Comparison of ENCODE assay signal across 9 mouse cellular contexts in genomic region chr1:138912928-138913327, GRCm38 (mm10). TPM values are rescaled to one million over a fixed set of nuclear protein-coding genes. Genes with fewer than 3 reads are reported as not detected.
DNase-seq lines count a peak whose midpoint lies in the region; ATAC-seq and TF ChIP-seq lines count a peak whose summit lies in the region.
"Had no signal": no experiment of that assay in that cellular context is flagged by ENCODE, and none has a peak within 500 bp of the region (broad histone marks: within the 10 kb centered on the region; RNA-seq: fewer than 3 reads in every experiment).

No protein-coding gene starts in this region.

- H3K9ac ChIP-seq in forebrain, embryonic 14.5 days (ENCODE audit: low read length) = no peak overlapping the region
- H3K9ac ChIP-seq in lung, embryonic 14.5 days = no peak overlapping the region
- H3K9ac ChIP-seq in heart, embryonic 12.5 days = no peak overlapping the region
- H3K9ac ChIP-seq: embryonic facial prominence, embryonic 15.5 days had no signal

- no peak for TF ChIP-seq CTCF in lung, embryonic 14.5 days (IDR thresholded peaks at IDR 0.05; ENCODE audit: low read depth)
- no peak for TF ChIP-seq CTCF in lung, adult 2 months (IDR thresholded peaks at IDR 0.05; ENCODE audit: insufficient read depth, low read length)

- H3K4me1 ChIP-seq in forebrain, embryonic 14.5 days (ENCODE audit: control insufficient read depth, insufficient read depth, low read length) = no peaks in the 10 kb centered on the region
- H3K4me1 ChIP-seq in forebrain, embryonic 10.5 days = no peaks in the 10 kb centered on the region
- peaks cover 3% of the 10 kb centered on the region; the same call in 1 of the 2 replicates for H3K4me1 ChIP-seq in lung, embryonic 14.5 days (ENCODE audit: insufficient read depth)
- no peaks in the 10 kb centered on the region for H3K4me1 ChIP-seq in lung, adult 2 months (ENCODE audit: control insufficient read depth, insufficient read depth, low read length)
- H3K4me1 ChIP-seq in heart, embryonic 12.5 days (replicated peaks) = peaks cover 15% of the 10 kb centered on the region
- H3K4me1 ChIP-seq: embryonic facial prominence, embryonic 15.5 days had no signal

- no peaks in the 10 kb centered on the region for H3K27me3 ChIP-seq in forebrain, embryonic 14.5 days (replicated peaks; ENCODE audit: control insufficient read depth, insufficient read depth, low read length)
- H3K27me3 ChIP-seq in forebrain, embryonic 10.5 days (ENCODE audit: poor library complexity, severe bottlenecking) = no peaks in the 10 kb centered on the region
- no peaks in the 10 kb centered on the region for H3K27me3 ChIP-seq in lung, embryonic 14.5 days (ENCODE audit: insufficient read depth, low read length)
- H3K27me3 ChIP-seq in heart, embryonic 12.5 days (replicated peaks) = no peaks in the 10 kb centered on the region
- H3K27me3 ChIP-seq: embryonic facial prominence, embryonic 15.5 days had no signal

- 87% methylated on average over 5 of the region's 5 CpGs for WGBS in forebrain, embryonic 14.5 days
- WGBS in forebrain, embryonic 10.5 days = 90% methylated on average over 5 of the region's 5 CpGs
- WGBS in lung, embryonic 14.5 days = 27% methylated on average over 5 of the region's 5 CpGs
- WGBS in lung, adult 2 months = 46% methylated on average over 5 of the region's 5 CpGs
- WGBS in heart, embryonic 12.5 days = 43% methylated on average over 5 of the region's 5 CpGs

- no peak for ATAC-seq in forebrain, embryonic 14.5 days
- peak; percentile 51; the same call in 1 of the 2 replicates for ATAC-seq in lung, embryonic 14.5 days (ENCODE audit: insufficient read depth)
- ATAC-seq in heart, embryonic 12.5 days (ENCODE audit: insufficient number of reproducible peaks, low FRiP score) = no peak

- TF ChIP-seq POLR2A in lung, adult 2 months (IDR thresholded peaks at IDR 0.05; ENCODE audit: borderline replicate concordance, extremely low read depth, low read depth, low read length) = no peak

- H3K36me3 ChIP-seq in forebrain, embryonic 14.5 days (ENCODE audit: control insufficient read depth, insufficient read depth, low read length) = no peaks in the 10 kb centered on the region
- H3K36me3 ChIP-seq in forebrain, embryonic 10.5 days (replicated peaks) = no peaks in the 10 kb centered on the region
- H3K36me3 ChIP-seq in lung, embryonic 14.5 days (ENCODE audit: insufficient read depth) = no peaks in the 10 kb centered on the region
- no peaks in the 10 kb centered on the region for H3K36me3 ChIP-seq in heart, embryonic 12.5 days
- H3K36me3 ChIP-seq: embryonic facial prominence, embryonic 15.5 days had no signal

- no peak overlapping the region for H3K4me3 ChIP-seq in forebrain, embryonic 14.5 days (ENCODE audit: low read depth, low read length)
- H3K4me3 ChIP-seq in forebrain, embryonic 10.5 days = no peak overlapping the region
- no peak overlapping the region for H3K4me3 ChIP-seq in lung, embryonic 14.5 days (ENCODE audit: low read depth, low read length)
- H3K4me3 ChIP-seq in lung, adult 2 months (replicated peaks; ENCODE audit: extremely low read depth, low read depth, low read length) = no peak overlapping the region
- H3K4me3 ChIP-seq in heart, embryonic 12.5 days = no peak overlapping the region
- H3K4me3 ChIP-seq: embryonic facial prominence, embryonic 15.5 days had no signal

- peak; percentile 7 for DNase-seq in forebrain, embryonic 14.5 days (ENCODE audit: low spot score)
- no peak for DNase-seq in forebrain, embryonic 10.5 days (ENCODE audit: extremely low spot score, low spot score)
- DNase-seq in lung, embryonic 14.5 days = peak; percentile 64
- DNase-seq in lung, adult 2 months = no peak
- DNase-seq in ovary, postnatal 10 days (ENCODE audit: low spot score) = peak; percentile 5
- no peak for DNase-seq in thymus, postnatal 4 days
- no peak for DNase-seq in layer of hippocampus, adult 11-12 months (ENCODE audit: low spot score)

- no peak overlapping the region for H3K4me2 ChIP-seq in forebrain, embryonic 14.5 days (ENCODE audit: low read length)
- H3K4me2 ChIP-seq in lung, embryonic 14.5 days = peak overlapping the region; percentile 51
- H3K4me2 ChIP-seq in heart, embryonic 12.5 days = peak overlapping the region; percentile 22
- H3K4me2 ChIP-seq: embryonic facial prominence, embryonic 15.5 days had no signal

- no peak overlapping the region for H3K27ac ChIP-seq in forebrain, embryonic 14.5 days (ENCODE audit: low read depth, low read length)
- H3K27ac ChIP-seq in forebrain, embryonic 10.5 days = no peak overlapping the region
- no peak overlapping the region for H3K27ac ChIP-seq in lung, embryonic 14.5 days (ENCODE audit: low read depth)
- no peak overlapping the region for H3K27ac ChIP-seq in heart, embryonic 12.5 days (ENCODE audit: poor library complexity, severe bottlenecking)
- H3K27ac ChIP-seq: embryonic facial prominence, embryonic 15.5 days had no signal

- H3K9me3 ChIP-seq in forebrain, embryonic 14.5 days (replicated peaks; ENCODE audit: control insufficient read depth, low read length) = no peaks in the 10 kb centered on the region
- H3K9me3 ChIP-seq in forebrain, embryonic 10.5 days = no peaks in the 10 kb centered on the region
- no peaks in the 10 kb centered on the region for H3K9me3 ChIP-seq in lung, embryonic 14.5 days (ENCODE audit: low read depth, low read length)
- H3K9me3 ChIP-seq in heart, embryonic 12.5 days (replicated peaks) = no peaks in the 10 kb centered on the region
- H3K9me3 ChIP-seq: embryonic facial prominence, embryonic 15.5 days had no signal

RNA-seq across cellular contexts. Expression of gene Dennd1b, which starts 50.3 kb away (rescaled TPM):
- polyA plus RNA-seq in forebrain, embryonic 14.5 days (2014; fragmentation: Nextera tagmentation; extraction: Ambion mirVana) = 6.1 and 8.4 TPM in 2 replicates
- polyA plus RNA-seq in forebrain, embryonic 10.5 days (2016; fragmentation: Nextera tagmentation; extraction: Ambion mirVana) = 7.9 and 8.0 TPM in 2 replicates
- 10.5 and 10.8 TPM in 2 replicates for polyA plus RNA-seq in lung, embryonic 14.5 days (2014; fragmentation: Nextera tagmentation; extraction: Ambion mirVana)
- 4.7 and 7.3 TPM in 2 replicates for polyA plus RNA-seq in lung, adult 2 months (2012; rRNA removed)
- polyA plus RNA-seq in heart, embryonic 12.5 days (2016; fragmentation: Nextera tagmentation; extraction: Ambion mirVana) = 13.0 and 13.9 TPM in 2 replicates

RNA-seq across cellular contexts. Expression of gene 2310009B15Rik, which starts 56.3 kb away (rescaled TPM):
- 37.7 and 49.8 TPM in 2 replicates for polyA plus RNA-seq in forebrain, embryonic 14.5 days (2014; fragmentation: Nextera tagmentation; extraction: Ambion mirVana)
- 41.1 and 48.7 TPM in 2 replicates for polyA plus RNA-seq in forebrain, embryonic 10.5 days (2016; fragmentation: Nextera tagmentation; extraction: Ambion mirVana)
- polyA plus RNA-seq in lung, embryonic 14.5 days (2014; fragmentation: Nextera tagmentation; extraction: Ambion mirVana) = 54.2 and 61.7 TPM in 2 replicates
- 20.2 and 20.6 TPM in 2 replicates for polyA plus RNA-seq in lung, adult 2 months (2012; rRNA removed)
- polyA plus RNA-seq in heart, embryonic 12.5 days (2016; fragmentation: Nextera tagmentation; extraction: Ambion mirVana) = 26.6 and 31.3 TPM in 2 replicates

Comparison
In these comparisons a context has a peak if more than half of its experiments do, and no peak if none do; other contexts are left out.
1. DNase-seq: peak in forebrain, embryonic 14.5 days (single experiment), lung, embryonic 14.5 days (single experiment) and ovary, postnatal 10 days (single experiment); none in forebrain, embryonic 10.5 days (single experiment), lung, adult 2 months (single experiment), thymus, postnatal 4 days (single experiment) and layer of hippocampus, adult 11-12 months (single experiment).